Mouse (Mus musculus) A20 (cell line): Measurements from ENCODE around the gene Atmin.

Experiments used
- DNase-seq: peaks from one replicate; pipeline ENCODE4 v3.0.0-alpha.2; 2011; ENCODE audit warnings: low read depth, low spot score

The Atmin gene

GRCm38 (mm10) chr8:116943161-116943554 lies at the start of gene Atmin:
Gene Atmin (plus strand): TSS chr8:116943393.
- DNase-seq: peak; percentile 91

DNA sequence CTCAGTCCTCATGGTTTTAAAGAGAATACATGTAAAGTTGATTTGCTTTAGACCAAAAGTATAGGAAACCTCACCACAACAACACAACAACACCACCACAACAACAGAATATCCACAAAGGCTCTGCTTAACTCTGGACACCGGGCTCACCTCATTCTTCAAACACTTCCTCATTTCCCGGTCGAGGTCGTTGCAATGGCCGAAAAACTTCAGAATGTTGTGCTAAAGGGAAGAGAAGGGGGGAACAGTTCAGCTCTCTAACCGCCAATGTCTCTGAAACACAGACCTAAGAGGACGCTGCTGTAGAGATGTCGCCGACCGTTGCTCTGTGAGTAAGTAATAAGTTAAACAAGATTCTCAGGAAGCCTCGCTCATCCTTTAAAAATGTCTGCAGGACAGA lies 49.3 kb upstream of the Atmin start:
- DNase-seq: no peak

DNA sequence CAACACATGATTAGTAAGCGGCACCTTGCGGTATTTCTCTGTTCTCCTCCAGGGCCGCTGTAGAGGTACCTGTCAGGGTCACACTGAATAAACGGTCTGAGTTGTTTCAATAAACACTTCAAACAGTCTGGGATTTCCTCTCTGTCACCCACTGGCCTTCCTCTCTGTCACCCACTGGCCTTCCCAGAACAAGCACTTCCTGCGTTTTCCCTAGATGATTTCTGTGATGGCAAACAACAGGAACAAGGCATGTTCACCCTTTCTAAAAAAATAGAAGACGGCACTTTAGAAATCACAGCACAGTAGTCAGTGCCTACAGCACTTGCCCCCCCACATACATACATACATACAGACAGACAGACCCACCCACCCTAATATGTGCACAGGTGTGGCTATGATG lies 47.7 kb upstream of the Atmin start:
- DNase-seq: no peak

DNA sequence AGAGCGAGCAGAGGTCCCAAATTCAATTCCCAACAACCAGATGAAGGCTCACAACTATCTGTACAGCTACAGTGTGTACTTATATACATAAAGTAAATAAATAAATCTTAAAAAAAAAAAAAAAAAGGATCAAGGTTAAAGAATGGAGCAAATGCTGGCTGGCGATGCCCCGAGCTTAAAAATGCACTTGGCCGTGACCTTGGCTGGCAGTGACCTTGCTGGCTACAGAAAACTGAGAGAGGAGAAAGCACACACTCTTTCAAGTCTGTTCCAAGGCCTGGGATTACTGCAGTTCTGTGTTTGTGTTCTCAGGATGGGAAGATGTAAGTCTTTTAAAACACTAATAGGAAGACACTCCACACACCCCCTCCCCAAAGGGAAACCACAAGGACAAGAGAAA lies 38.5 kb upstream of the Atmin start:
- no peak for DNase-seq

GRCm38 (mm10) chr8:116905252-116905651 lies 37.9 kb upstream of the Atmin start:
- DNase-seq: no peak

DNA sequence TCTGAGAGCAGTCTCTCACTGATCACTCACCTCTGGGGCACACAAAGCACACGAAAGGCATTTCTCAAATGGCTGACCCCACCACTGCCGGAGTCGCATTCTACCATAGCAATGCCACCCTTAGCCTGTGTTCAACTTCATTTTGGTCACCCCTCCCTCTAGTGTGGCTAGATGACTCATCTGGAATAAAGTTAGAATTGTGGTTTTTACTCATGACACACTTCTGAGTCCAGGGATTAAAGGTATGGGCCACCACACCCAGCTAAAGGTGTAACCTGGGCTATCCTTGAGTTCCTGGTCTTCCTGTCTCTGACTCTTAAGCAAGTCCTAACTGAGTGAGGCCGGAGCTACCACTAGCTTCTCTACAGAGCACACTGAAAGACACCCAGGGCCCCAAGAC lies 37.4 kb upstream of the Atmin start:
- no peak for DNase-seq

DNA sequence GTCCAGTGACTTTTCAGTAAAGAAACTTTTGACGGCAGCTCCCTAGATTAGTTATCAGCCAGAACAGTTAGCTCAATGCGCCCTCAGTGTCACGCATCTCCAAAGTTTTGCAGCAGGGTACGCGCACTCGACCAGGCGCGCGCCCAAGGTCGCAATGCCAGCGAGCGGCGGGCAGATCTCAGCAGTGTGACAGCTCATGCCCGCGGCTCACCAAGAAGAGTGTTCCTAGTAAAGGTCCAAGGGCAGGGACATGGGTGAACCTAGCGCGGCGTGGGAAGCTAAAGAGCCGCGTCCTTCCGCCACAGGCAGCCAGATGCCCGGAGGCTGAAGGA lies 22.2 kb upstream of the Atmin start:
- no peak for DNase-seq

- DNase-seq: peak; percentile 99
Measured at GRCm38 (mm10) chr8:116921337-116922059, 21.7 kb upstream of the Atmin start, which contains the start of the genes Cmc2 and Cenpn. Gene Cmc2 (minus strand): TSS chr8:116921455. Gene Cenpn (plus strand): TSS chr8:116921730.

DNA sequence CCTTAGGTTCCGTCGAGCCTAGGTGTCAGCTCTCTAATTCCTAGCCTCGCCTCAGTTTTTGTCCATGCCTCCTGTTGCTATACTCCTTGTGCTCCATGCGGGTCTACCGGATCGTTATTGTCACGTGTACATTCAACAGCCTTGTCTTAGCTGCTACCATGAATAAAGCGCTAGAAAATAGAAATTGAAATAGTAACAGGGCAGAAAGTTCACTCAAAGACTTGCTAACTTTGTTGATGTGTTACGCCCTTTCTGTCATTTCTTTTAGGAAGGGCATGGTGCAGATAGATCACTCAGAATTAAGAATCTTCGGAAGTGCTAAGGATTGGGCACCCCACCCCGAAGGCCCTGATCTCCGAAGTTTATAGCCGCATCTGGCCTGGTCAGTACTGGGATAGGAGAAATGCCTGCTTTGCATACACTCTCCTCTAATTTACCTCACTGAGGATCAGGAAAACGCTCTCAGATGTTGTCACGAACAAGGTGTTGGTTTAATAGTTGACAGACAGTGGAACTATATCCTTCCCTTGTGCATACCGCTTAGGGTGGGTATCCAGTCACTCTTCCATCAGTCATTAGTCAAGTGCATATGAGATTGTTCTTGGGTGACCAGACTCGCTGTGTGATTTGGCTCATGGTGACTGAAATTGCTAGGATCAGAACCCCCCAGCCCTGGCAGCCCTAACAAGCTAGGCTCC lies 21.0 kb upstream of the Atmin start:
- DNase-seq: no peak

DNA sequence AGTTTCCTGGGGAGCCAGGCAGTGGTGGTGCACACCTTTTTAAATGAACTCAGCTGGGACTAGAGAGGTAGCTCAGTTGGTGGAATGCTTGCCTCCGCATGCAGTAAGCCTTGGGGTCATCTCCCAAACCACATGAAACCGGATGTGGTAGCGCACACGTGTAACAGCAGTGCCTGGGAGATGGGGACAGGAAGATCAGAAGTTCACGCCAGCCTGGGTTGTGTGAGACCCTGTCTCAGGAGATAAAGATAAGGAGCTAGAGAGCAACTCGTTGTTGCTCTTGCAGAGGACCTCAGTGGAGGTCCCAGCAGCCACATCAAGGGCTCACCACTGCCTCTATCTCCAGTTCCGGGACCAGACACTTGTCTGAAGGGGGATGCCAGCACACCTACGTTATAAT lies 19.7 kb upstream of the Atmin start:
- DNase-seq: no peak

GRCm38 (mm10) chr8:116927880-116928279 lies 15.3 kb upstream of the Atmin start:
- DNase-seq: peak; percentile 67

- peak; percentile 24 for DNase-seq
Measured at GRCm38 (mm10) chr8:116928588-116928987, 14.6 kb upstream of the Atmin start.

GRCm38 (mm10) chr8:116934976-116935375 lies 8.2 kb upstream of the Atmin start:
- no peak for DNase-seq

DNA sequence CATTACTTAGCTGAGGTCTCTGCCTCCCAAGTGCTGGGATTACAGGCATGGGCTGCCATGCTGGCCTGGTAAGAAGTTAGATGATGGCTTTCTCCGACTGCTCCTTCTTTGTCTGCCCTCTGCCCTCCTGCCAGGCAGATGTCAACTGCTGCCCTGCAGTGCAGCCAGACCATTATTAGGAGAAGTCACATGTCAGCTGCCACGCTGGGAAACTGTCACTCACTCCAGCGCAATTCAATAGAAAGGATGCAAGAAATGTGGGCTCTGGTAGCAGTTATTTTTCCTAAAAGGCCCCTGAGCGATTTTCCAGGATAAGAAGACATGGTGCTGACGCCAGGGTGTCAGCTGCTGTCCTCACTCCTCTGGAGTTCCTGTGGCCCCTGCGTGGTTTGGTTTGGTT lies 7.7 kb upstream of the Atmin start:
- no peak for DNase-seq

- no peak for DNase-seq
Measured at GRCm38 (mm10) chr8:116942284-116943058, 722 bp upstream of the Atmin start.

- peak; percentile 64 for DNase-seq
Measured at GRCm38 (mm10) chr8:116943555-116944384, 577 bp downstream of the Atmin start.

GRCm38 (mm10) chr8:116944385-116944696 lies 1.1 kb downstream of the Atmin start:
- DNase-seq: peak; percentile 63

DNA sequence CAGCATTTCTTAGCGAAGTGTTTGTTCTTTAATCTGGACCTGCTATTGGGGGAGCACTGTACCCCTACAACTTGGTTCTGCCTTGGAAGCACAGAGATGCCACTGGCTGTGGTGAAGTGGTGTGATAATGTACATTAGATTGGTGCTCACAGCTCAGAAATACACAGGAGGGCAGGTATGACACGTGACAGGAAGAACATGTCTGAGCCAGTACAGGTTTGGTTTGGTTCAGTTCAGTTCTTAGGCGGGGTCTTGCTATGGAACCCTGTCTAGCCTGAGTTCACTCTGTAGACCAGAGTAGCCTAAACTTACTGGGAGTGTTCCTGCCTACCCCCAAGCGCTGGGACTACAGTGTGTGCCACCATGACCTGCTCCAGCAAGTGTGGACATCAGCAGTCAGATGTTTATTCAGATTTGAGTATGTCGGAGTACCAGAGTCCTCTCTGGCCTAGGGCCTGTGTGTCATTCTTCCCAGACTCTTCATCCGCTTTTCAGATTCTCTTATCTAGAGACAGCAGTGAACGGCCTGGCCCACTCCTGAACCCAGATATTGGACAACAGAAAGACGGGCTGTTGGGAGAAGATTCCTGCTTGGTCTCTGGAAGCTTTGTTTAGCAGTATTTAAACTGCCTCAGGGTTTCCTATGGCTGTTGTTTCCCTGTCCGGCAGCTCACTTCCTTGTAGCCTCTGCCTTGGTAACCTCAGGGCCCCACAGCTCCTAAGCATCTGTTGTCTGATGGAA lies 2.1 kb downstream of the Atmin start:
- DNase-seq: peak; percentile 37

DNA sequence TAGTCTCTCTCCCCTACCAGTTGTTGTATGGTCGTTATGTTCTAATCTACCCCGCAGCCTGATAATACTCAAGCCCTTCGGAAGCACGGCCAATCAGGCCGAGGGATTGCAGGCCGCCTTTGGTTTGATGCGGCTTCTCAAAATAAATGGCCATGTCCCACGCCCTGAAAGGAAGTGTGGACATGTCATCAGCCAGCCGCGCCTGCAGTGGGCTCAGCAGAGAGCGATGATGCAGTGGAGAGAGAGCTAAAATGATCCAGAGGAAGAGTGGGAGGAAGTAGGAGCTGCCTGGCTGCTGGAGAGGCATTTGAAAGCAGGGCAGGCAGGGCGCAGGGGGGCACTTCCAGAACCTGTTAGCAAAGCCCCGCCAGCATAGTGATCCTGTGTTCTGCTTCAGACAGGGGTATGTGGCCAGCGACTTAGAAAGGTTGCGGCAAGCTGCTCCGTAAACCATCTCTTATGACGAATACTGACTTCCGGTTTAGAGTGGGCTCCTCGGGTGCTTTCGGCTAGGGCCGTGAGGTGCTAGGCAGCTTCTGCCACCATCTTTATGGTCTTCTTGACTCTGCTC lies 3.2 kb downstream of the Atmin start:
- peak; percentile 77 for DNase-seq

DNA sequence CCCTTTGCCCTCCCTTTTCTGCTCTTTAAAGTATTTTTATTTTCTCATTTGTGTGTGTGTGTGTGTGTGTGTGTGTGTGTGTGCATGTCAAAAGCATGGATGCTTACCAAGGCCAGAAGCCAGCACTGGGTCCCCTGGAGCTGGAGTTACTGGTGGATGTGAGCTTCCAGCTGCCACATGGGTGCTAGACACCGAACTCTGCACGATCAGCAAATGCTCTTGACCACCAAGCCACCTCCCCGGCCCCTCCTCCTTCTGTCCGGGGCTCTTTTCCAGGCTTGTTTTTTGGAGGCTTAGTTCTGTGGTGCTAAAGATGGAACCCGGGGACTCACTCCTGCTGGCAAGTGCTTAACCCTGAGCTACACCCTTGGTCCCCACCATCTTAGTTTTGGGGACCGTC lies 3.7 kb downstream of the Atmin start:
- no peak for DNase-seq

DNA sequence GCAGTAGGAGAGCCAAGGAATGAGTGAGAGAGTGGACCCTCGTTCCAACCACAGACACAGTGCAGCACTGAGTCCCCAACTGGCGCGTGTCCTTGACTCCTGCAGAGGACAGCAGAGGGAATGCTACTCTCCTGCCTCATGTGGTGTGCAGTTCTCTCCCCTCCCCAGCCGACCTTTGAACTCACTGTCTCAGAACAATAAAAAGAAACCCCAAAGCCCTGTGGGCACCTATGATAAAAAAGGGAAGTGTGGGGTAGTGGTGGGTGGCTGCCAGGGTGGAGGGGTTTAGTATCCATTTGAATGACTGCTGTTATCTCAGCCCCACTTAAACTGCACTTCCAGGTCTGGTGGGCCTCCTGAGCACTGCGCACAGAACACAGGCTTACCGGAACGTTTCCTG lies 4.4 kb downstream of the Atmin start:
- DNase-seq: peak; percentile 70
